Mouse (Mus musculus): ENCODE results near the gene Psen2. TPM values are rescaled to one million over a fixed set of nuclear protein-coding genes. Genes with fewer than 3 reads are reported as not detected.

Gene Psen2
- polyA plus RNA-seq, 1 experiment from 2014 or later, result 8.3 TPM

DNA sequence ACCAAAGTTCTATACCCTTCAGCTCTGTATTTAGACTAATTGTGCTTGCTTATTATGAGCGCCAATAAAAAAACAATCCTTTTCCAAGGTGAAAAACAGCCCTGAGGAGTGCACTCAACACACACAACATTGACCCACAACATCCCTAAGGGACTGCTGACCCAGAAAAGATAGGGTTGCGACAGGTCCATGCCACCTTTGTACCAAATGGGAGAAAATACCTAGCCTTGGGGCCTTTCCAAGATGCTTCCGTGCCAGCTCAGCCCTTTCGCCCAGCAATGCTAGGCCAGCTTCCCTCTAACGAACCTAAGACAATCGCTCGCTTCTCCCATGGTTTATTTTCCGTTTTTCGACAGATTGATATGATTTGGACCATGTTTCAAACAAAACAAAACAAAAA is 66.7 kb downstream of the Psen2 start:
- ATAC-seq (ENCODE audit: insufficient number of reproducible peaks, low FRiP score, low TSS enrichment, low read depth) (no peak), DNase-seq (ENCODE audit: low spot score) (no peak)
- 93% methylated on average over 9 of the region's 9 CpGs for WGBS
- no peaks in the 10 kb centered on the region for H3K36me3 ChIP-seq (ENCODE audit: control insufficient read depth, insufficient read depth, low read length)
- no peak overlapping the region for H3K9ac ChIP-seq (ENCODE audit: low read length)
- no peaks in the 10 kb centered on the region for H3K9me3 ChIP-seq (ENCODE audit: control insufficient read depth, low read length)
- H3K27ac ChIP-seq (replicated peaks; ENCODE audit: low read depth, low read length), result no peak overlapping the region
- no peaks in the 10 kb centered on the region for H3K27me3 ChIP-seq (ENCODE audit: control insufficient read depth, insufficient read depth, low read length)
- H3K4me1 ChIP-seq (ENCODE audit: control insufficient read depth, insufficient read depth, low read length), result 0 out of 2 replicates have a peak, but pooled peaks cover 3% of the 10 kb centered on the region
- H3K4me2 ChIP-seq (ENCODE audit: low read depth, severe bottlenecking), result peak overlapping the region; percentile 84; the same call in 1 of the 2 replicates
- no peak overlapping the region for H3K4me3 ChIP-seq (ENCODE audit: low read depth, low read length)

- Histone ChIP-seq H3K4me2 (ENCODE audit: low read depth, severe bottlenecking) (peak overlapping the region; percentile 84), H3K9me3 (ENCODE audit: control insufficient read depth, low read length) (no peaks in the 10 kb centered on the region), H3K27ac (replicated peaks; ENCODE audit: low read depth, low read length) (no peak overlapping the region), H3K4me1 (ENCODE audit: control insufficient read depth, insufficient read depth, low read length) (0 out of 2 replicates have a peak, but pooled peaks cover 3% of the 10 kb centered on the region), H3K4me3 (ENCODE audit: low read depth, low read length) (peak overlapping the region; percentile 52), H3K27me3 (ENCODE audit: control insufficient read depth, insufficient read depth, low read length) (no peaks in the 10 kb centered on the region), H3K9ac (ENCODE audit: low read length) (0 out of 2 replicates have a peak overlapping the region, but pooled peaks have one; percentile 23), H3K36me3 (ENCODE audit: control insufficient read depth, insufficient read depth, low read length) (no peaks in the 10 kb centered on the region)
- WGBS, result under 1% methylated on average over 57 of the region's 57 CpGs
- peak; percentile 100 for ATAC-seq (ENCODE audit: insufficient number of reproducible peaks, low FRiP score, low TSS enrichment, low read depth)
- DNase-seq (ENCODE audit: low spot score), result peak; percentile 97
Measured at GRCm38 (mm10) chr1:180195703-180196381, 67.4 kb downstream of the Psen2 start.

- Histone ChIP-seq H3K4me1 (ENCODE audit: control insufficient read depth, insufficient read depth, low read length) (0 out of 2 replicates have a peak, but pooled peaks cover 3% of the 10 kb centered on the region), H3K9ac (ENCODE audit: low read length) (no peak overlapping the region), H3K27me3 (ENCODE audit: control insufficient read depth, insufficient read depth, low read length) (no peaks in the 10 kb centered on the region), H3K36me3 (ENCODE audit: control insufficient read depth, insufficient read depth, low read length) (no peaks in the 10 kb centered on the region), H3K4me2 (ENCODE audit: low read depth, severe bottlenecking) (peak overlapping the region; percentile 84), H3K27ac (replicated peaks; ENCODE audit: low read depth, low read length) (no peak overlapping the region), H3K4me3 (ENCODE audit: low read depth, low read length) (peak overlapping the region; percentile 52), H3K9me3 (ENCODE audit: control insufficient read depth, low read length) (no peaks in the 10 kb centered on the region)
- DNase-seq (ENCODE audit: low spot score) (peak; percentile 42), ATAC-seq (ENCODE audit: insufficient number of reproducible peaks, low FRiP score, low TSS enrichment, low read depth) (no peak)
- WGBS, result 32% methylated on average over 9 of the region's 9 CpGs
Measured at GRCm38 (mm10) chr1:180194781-180195471, 68.3 kb downstream of the Psen2 start.

GRCm38 (mm10) chr1:180194048-180194447 is 69.2 kb downstream of the Psen2 start:
- no peak overlapping the region for H3K27ac ChIP-seq (replicated peaks; ENCODE audit: low read depth, low read length)
- H3K4me1 ChIP-seq (ENCODE audit: control insufficient read depth, insufficient read depth, low read length), result 0 out of 2 replicates have a peak, but pooled peaks cover 3% of the 10 kb centered on the region
- no peak overlapping the region for H3K9ac ChIP-seq (ENCODE audit: low read length)
- no peak for ATAC-seq (ENCODE audit: insufficient number of reproducible peaks, low FRiP score, low TSS enrichment, low read depth)
- no peak overlapping the region for H3K4me3 ChIP-seq (ENCODE audit: low read depth, low read length)
- no peaks in the 10 kb centered on the region for H3K36me3 ChIP-seq (ENCODE audit: control insufficient read depth, insufficient read depth, low read length)
- H3K9me3 ChIP-seq (ENCODE audit: control insufficient read depth, low read length), result no peaks in the 10 kb centered on the region
- no peak overlapping the region for H3K4me2 ChIP-seq (ENCODE audit: low read depth, severe bottlenecking)
- WGBS, result 85% methylated on average over 9 of the region's 9 CpGs
- DNase-seq (ENCODE audit: low spot score), result no peak
- no peaks in the 10 kb centered on the region for H3K27me3 ChIP-seq (ENCODE audit: control insufficient read depth, insufficient read depth, low read length)

DNA sequence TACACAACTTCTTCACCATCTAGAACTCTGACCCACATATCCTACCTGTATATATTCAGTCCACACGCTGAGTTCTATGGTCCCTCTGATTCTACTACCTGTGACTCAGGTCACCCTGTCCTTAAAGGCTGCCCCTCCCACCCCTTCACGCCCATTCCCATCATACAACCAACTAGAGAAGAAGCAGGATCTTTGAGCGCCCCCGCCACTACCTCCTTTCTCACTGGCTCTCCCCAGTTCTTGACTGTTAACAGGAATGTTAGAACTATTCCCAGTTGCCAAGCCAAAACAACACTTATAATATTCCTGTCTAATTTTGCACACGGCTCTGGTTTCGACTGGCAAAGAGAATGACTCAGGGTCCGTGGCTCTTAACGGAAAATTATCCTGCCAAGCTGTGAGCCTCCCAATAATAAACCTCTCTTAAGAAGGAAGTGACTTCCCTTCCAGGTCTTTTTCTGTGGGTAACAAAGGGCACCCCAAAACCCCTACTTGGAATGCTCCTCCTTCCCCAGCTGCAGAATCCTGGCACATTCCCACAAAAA is 69.8 kb downstream of the Psen2 start:
- DNase-seq (ENCODE audit: low spot score) (no peak), ATAC-seq (ENCODE audit: insufficient number of reproducible peaks, low FRiP score, low TSS enrichment, low read depth) (no peak)
- Histone ChIP-seq H3K27ac (replicated peaks; ENCODE audit: low read depth, low read length) (no peak overlapping the region), H3K4me3 (ENCODE audit: low read depth, low read length) (no peak overlapping the region), H3K4me1 (ENCODE audit: control insufficient read depth, insufficient read depth, low read length) (0 out of 2 replicates have a peak, but pooled peaks cover 3% of the 10 kb centered on the region), H3K9ac (ENCODE audit: low read length) (no peak overlapping the region), H3K9me3 (ENCODE audit: control insufficient read depth, low read length) (no peaks in the 10 kb centered on the region), H3K36me3 (ENCODE audit: control insufficient read depth, insufficient read depth, low read length) (no peaks in the 10 kb centered on the region), H3K4me2 (ENCODE audit: low read depth, severe bottlenecking) (no peak overlapping the region), H3K27me3 (ENCODE audit: control insufficient read depth, insufficient read depth, low read length) (no peaks in the 10 kb centered on the region)
- 80% methylated on average over 8 of the region's 8 CpGs for WGBS

GRCm38 (mm10) chr1:180192866-180193265 is 70.4 kb downstream of the Psen2 start:
- Histone ChIP-seq H3K4me3 (ENCODE audit: low read depth, low read length) (no peak overlapping the region), H3K4me2 (ENCODE audit: low read depth, severe bottlenecking) (no peak overlapping the region), H3K27me3 (ENCODE audit: control insufficient read depth, insufficient read depth, low read length) (no peaks in the 10 kb centered on the region), H3K27ac (replicated peaks; ENCODE audit: low read depth, low read length) (no peak overlapping the region), H3K4me1 (ENCODE audit: control insufficient read depth, insufficient read depth, low read length) (0 out of 2 replicates have a peak, but pooled peaks cover 3% of the 10 kb centered on the region), H3K9me3 (ENCODE audit: control insufficient read depth, low read length) (no peaks in the 10 kb centered on the region), H3K36me3 (ENCODE audit: control insufficient read depth, insufficient read depth, low read length) (no peaks in the 10 kb centered on the region), H3K9ac (ENCODE audit: low read length) (no peak overlapping the region)
- WGBS, result 64% methylated on average over 4 of the region's 4 CpGs
- DNase-seq (ENCODE audit: low spot score) (no peak), ATAC-seq (ENCODE audit: insufficient number of reproducible peaks, low FRiP score, low TSS enrichment, low read depth) (no peak)

DNA sequence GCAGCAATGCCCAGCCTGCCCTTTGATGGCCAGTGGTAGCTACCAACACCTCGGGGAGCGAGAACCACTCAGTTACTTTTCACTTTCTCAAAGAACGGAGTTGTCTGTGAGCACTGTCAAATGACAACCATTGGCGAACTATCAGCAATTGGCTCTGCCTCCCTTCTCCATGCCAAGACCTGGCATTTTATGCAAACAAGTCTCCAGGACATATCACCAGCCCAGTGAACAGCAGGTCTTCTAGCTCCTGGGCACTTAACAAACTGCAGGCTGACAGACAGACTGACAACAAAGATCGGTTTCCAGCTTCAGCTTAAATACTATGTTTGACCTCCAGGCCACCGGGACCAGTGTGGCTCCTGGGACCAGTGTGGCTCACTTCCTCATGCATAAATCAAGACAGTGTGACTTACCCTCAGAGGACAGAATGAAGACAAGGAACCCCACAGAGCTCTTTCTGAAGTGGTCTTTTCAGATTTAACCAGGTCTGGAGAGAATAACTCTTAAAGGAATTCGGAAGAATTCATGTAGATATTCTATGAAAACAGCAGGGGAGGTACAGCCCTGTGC is 71.5 kb downstream of the Psen2 start:
- no peaks in the 10 kb centered on the region for H3K27me3 ChIP-seq (ENCODE audit: control insufficient read depth, insufficient read depth, low read length)
- DNase-seq (ENCODE audit: low spot score) (no peak), ATAC-seq (ENCODE audit: insufficient number of reproducible peaks, low FRiP score, low TSS enrichment, low read depth) (no peak)
- H3K36me3 ChIP-seq (ENCODE audit: control insufficient read depth, insufficient read depth, low read length), result no peaks in the 10 kb centered on the region
- H3K9me3 ChIP-seq (ENCODE audit: control insufficient read depth, low read length), result no peaks in the 10 kb centered on the region
- no peak overlapping the region for H3K4me2 ChIP-seq (ENCODE audit: low read depth, severe bottlenecking)
- no peak overlapping the region for H3K27ac ChIP-seq (replicated peaks; ENCODE audit: low read depth, low read length)
- H3K4me1 ChIP-seq (ENCODE audit: control insufficient read depth, insufficient read depth, low read length), result 0 out of 2 replicates have a peak, but pooled peaks cover 3% of the 10 kb centered on the region
- WGBS, result 80% methylated on average over 7 of the region's 7 CpGs
- no peak overlapping the region for H3K4me3 ChIP-seq (ENCODE audit: low read depth, low read length)
- H3K9ac ChIP-seq (ENCODE audit: low read length), result no peak overlapping the region

DNA sequence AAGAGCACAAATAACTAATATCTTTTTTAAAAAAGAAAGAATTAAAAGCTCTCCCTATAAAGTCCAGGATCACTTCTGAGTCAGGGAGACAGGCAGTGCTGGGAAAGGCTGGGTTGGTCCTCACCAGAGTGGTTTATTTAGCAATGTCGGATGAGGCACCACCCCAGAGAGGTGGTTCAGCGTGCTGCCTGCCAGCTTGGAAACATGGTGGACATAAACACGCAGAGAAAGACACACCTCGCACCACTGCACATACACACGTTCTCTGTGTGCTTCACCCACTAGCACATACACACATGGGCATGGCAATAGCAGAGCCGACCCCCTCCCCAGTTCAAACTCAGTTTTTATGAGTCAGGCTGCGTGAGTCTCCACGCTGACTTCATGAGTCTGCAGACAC is 72.1 kb downstream of the Psen2 start:
- H3K9ac ChIP-seq (ENCODE audit: low read length), result no peak overlapping the region
- H3K9me3 ChIP-seq (ENCODE audit: control insufficient read depth, low read length), result no peaks in the 10 kb centered on the region
- no peaks in the 10 kb centered on the region for H3K27me3 ChIP-seq (ENCODE audit: control insufficient read depth, insufficient read depth, low read length)
- H3K4me3 ChIP-seq (ENCODE audit: low read depth, low read length), result no peak overlapping the region
- H3K4me2 ChIP-seq (ENCODE audit: low read depth, severe bottlenecking), result no peak overlapping the region
- ATAC-seq (ENCODE audit: insufficient number of reproducible peaks, low FRiP score, low TSS enrichment, low read depth) (no peak), DNase-seq (ENCODE audit: low spot score) (no peak)
- 81% methylated on average over 8 of the region's 8 CpGs for WGBS
- no peak overlapping the region for H3K27ac ChIP-seq (replicated peaks; ENCODE audit: low read depth, low read length)
- H3K4me1 ChIP-seq (ENCODE audit: control insufficient read depth, insufficient read depth, low read length), result 0 out of 2 replicates have a peak, but pooled peaks cover 3% of the 10 kb centered on the region
- no peaks in the 10 kb centered on the region for H3K36me3 ChIP-seq (ENCODE audit: control insufficient read depth, insufficient read depth, low read length)
